Mouse (Mus musculus): Measurements from ENCODE around the gene Foxd1. TPM values are rescaled to one million over a fixed set of nuclear protein-coding genes. Genes with fewer than 3 reads are reported as not detected.

Foxd1 gene
- polyA plus RNA-seq, 1 experiment from 2014 or later: 0.54 TPM

DNA sequence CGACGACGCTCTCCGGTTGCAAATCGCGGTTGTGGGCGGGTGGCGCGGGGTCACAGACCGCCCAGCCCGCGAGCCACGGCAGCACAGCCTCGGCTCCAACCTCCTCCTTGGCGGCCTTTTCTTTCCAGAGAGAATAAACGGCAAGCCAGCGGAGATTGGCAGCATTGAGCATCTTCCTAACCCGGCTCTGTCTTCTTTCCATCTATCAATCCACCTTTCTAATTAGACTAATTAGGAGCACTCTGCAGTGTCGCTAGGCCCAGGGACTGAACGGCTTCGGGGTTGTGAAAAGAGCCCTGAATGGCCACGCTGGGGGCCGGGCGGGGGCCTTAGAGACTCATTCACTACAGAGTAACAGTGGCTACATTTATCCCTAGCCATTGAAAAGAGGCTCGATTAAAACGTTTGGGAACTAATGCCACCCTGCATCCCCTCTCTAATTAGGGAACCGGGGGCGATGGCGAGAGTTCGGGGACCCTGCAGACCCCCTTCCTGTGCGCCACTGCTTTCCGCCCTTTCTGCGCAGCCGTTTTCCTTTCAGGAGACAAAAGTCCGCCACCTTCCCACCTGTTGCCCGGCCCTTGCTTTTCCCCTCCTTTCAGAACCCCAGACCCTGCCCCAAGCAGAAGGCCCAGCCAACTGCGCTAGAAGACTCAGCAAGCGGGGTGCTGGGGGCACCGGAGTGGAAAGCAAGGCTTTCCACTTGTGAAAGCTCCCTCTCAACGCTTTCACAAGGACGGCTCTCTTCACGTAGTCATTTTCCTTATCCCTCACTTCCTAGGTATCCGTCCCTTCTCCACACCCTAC, 12.6 kb downstream of the Foxd1 start:
- ATAC-seq (ENCODE audit: low FRiP score, low TSS enrichment): no peak
- DNase-seq: no peak
- Histone ChIP-seq H3K27ac (replicated peaks; ENCODE audit: low read depth, low read length) (no peak overlapping the region), H3K9ac (replicated peaks; ENCODE audit: low read length) (no peak overlapping the region), H3K9me3 (ENCODE audit: control insufficient read depth, low read length) (no peaks in the 10 kb centered on the region; the same call in 1 of the 2 replicates), H3K4me1 (ENCODE audit: control insufficient read depth, insufficient read depth, low read length) (no peaks in the 10 kb centered on the region), H3K4me2 (ENCODE audit: low read length) (peak overlapping the region; percentile 34), H3K36me3 (ENCODE audit: control insufficient read depth, insufficient read depth, low read length) (no peaks in the 10 kb centered on the region), H3K27me3 (ENCODE audit: control insufficient read depth, insufficient read depth, low read length) (peaks cover 85% of the 10 kb centered on the region), H3K4me3 (replicated peaks; ENCODE audit: low read depth, low read length) (0 out of 2 replicates have a peak overlapping the region, but pooled peaks have one; percentile 15)
- WGBS: under 1% methylated on average over 43 of the region's 43 CpGs

DNA sequence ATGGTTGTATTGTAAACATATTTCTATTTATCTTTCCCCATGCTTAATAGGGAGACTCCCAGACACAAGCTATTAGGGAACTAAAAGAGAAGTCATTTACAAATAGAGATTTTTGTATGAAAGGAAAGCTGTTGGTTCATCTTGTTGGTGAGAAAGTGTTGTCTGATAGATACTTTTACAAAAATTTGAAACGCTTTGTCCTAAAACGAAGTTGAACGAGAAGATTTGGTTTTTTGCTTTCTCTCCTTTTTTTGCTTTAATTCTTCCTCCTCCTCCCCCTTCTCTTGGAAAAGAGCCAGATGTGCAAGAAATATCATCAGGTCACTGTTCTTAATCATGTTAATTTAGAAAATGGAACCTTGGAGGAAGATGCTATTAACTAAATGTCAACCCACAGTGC, 13.6 kb downstream of the Foxd1 start:
- H3K27me3 ChIP-seq (ENCODE audit: control insufficient read depth, insufficient read depth, low read length): peaks cover 83% of the 10 kb centered on the region
- no peaks in the 10 kb centered on the region for H3K4me1 ChIP-seq (ENCODE audit: control insufficient read depth, insufficient read depth, low read length)
- no peak overlapping the region for H3K4me2 ChIP-seq (ENCODE audit: low read length)
- no peak overlapping the region for H3K4me3 ChIP-seq (replicated peaks; ENCODE audit: low read depth, low read length)
- no peaks in the 10 kb centered on the region; the same call in 1 of the 2 replicates for H3K9me3 ChIP-seq (ENCODE audit: control insufficient read depth, low read length)
- WGBS: 7% methylated on average over 3 of the region's 3 CpGs
- H3K9ac ChIP-seq (replicated peaks; ENCODE audit: low read length): no peak overlapping the region
- no peak for DNase-seq
- no peaks in the 10 kb centered on the region for H3K36me3 ChIP-seq (ENCODE audit: control insufficient read depth, insufficient read depth, low read length)
- no peak overlapping the region for H3K27ac ChIP-seq (replicated peaks; ENCODE audit: low read depth, low read length)
- ATAC-seq (ENCODE audit: low FRiP score, low TSS enrichment): no peak

DNA sequence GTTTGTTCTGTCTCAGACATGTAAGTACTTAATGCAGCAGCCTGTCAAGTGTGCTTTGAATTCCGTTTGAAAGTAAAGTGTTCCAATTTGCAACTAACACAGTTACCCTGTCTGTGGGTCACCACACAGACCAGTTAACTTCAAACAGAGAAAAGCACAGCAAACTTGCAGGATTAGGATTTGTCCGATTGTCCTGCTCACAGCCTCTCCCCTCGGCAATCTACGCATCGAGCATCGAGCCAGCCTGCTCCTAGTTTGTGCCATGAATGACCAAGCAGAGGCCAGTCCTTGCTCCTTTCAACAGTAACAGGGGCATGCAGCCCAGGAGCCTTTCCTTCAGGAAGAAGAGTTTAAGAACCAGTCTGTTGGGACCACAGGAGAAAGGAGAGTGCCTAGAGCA, 15.0 kb downstream of the Foxd1 start:
- Histone ChIP-seq H3K36me3 (ENCODE audit: control insufficient read depth, insufficient read depth, low read length) (no peaks in the 10 kb centered on the region), H3K27me3 (ENCODE audit: control insufficient read depth, insufficient read depth, low read length) (peaks cover 73% of the 10 kb centered on the region), H3K4me3 (replicated peaks; ENCODE audit: low read depth, low read length) (no peak overlapping the region), H3K4me1 (ENCODE audit: control insufficient read depth, insufficient read depth, low read length) (no peaks in the 10 kb centered on the region), H3K27ac (replicated peaks; ENCODE audit: low read depth, low read length) (no peak overlapping the region), H3K9ac (replicated peaks; ENCODE audit: low read length) (no peak overlapping the region), H3K4me2 (ENCODE audit: low read length) (no peak overlapping the region), H3K9me3 (ENCODE audit: control insufficient read depth, low read length) (no peaks in the 10 kb centered on the region)
- DNase-seq (no peak), ATAC-seq (ENCODE audit: low FRiP score, low TSS enrichment) (no peak)
- WGBS: 6% methylated on average over 6 of the region's 6 CpGs

DNA sequence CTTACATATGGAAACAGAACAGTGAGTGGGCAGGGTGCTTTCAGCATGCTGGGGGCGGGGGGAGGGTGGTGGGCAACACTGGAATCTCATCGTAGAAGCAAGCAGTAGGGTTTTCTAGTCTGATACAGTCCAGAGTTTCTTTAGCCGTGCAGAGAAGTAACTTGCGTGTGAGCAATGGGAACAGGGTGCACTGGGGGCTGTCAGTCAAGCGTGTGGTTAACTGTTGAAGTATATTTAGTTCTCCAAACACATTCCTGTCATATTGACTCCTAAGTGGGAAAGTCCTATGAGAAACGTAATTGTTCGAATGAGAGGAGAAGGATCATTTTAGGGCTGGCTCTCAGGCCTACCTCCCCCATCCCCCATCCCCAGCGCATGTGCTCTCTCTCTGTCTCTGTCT, 20.5 kb downstream of the Foxd1 start:
- Histone ChIP-seq H3K4me2 (ENCODE audit: low read length) (no peak overlapping the region), H3K9me3 (ENCODE audit: control insufficient read depth, low read length) (no peaks in the 10 kb centered on the region), H3K27ac (replicated peaks; ENCODE audit: low read depth, low read length) (no peak overlapping the region), H3K4me3 (replicated peaks; ENCODE audit: low read depth, low read length) (no peak overlapping the region), H3K27me3 (ENCODE audit: control insufficient read depth, insufficient read depth, low read length) (peaks cover 25% of the 10 kb centered on the region), H3K9ac (replicated peaks; ENCODE audit: low read length) (no peak overlapping the region), H3K4me1 (ENCODE audit: control insufficient read depth, insufficient read depth, low read length) (no peaks in the 10 kb centered on the region), H3K36me3 (ENCODE audit: control insufficient read depth, insufficient read depth, low read length) (no peaks in the 10 kb centered on the region)
- ATAC-seq (ENCODE audit: low FRiP score, low TSS enrichment): no peak
- DNase-seq: no peak
- WGBS: 74% methylated on average over 8 of the region's 8 CpGs

DNA sequence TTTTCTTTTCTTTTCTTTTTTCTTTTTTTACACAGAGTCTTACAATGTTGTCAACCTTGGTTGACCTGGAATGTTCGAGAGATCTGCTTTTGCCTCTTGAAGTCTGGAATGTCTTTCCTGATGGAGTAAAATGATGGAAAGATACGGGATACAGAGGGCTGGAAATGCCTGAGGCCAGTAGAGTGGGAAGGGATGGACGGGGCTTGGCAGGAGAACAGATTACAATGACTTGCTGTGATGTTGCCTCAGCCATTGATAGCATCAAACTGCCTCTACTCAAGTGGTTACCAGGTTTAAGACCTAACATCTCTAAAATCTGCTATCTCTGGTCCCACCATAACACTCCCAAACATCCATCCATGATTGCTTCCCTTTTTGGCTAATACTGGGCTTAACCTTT, 20.9 kb downstream of the Foxd1 start:
- Histone ChIP-seq H3K27ac (replicated peaks; ENCODE audit: low read depth, low read length) (no peak overlapping the region), H3K36me3 (ENCODE audit: control insufficient read depth, insufficient read depth, low read length) (no peaks in the 10 kb centered on the region), H3K4me1 (ENCODE audit: control insufficient read depth, insufficient read depth, low read length) (no peaks in the 10 kb centered on the region), H3K9me3 (ENCODE audit: control insufficient read depth, low read length) (no peaks in the 10 kb centered on the region), H3K4me2 (ENCODE audit: low read length) (no peak overlapping the region), H3K4me3 (replicated peaks; ENCODE audit: low read depth, low read length) (no peak overlapping the region), H3K27me3 (ENCODE audit: control insufficient read depth, insufficient read depth, low read length) (peaks cover 21% of the 10 kb centered on the region), H3K9ac (replicated peaks; ENCODE audit: low read length) (no peak overlapping the region)
- 61% methylated on average over 3 of the region's 3 CpGs for WGBS
- ATAC-seq (ENCODE audit: low FRiP score, low TSS enrichment) (no peak), DNase-seq (no peak)

DNA sequence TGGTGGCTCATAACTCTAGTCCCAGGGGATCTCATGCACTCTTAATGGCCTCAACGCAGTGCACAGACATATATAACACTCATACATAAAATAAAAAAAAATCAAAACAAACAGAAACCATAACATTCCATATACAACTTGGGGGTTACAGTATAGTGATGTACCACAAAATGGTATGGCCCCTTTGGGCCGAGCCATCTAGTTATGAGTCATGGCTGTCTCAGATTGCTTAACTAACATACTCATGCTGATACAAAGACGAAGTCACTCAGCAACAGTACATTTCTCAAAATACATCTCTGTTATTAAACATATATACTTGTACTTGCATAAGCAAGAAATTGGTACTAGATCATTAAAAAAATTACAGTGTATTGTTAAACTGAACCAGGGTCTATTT, 23.7 kb downstream of the Foxd1 start:
- no peak overlapping the region for H3K9ac ChIP-seq (replicated peaks; ENCODE audit: low read length)
- H3K36me3 ChIP-seq (ENCODE audit: control insufficient read depth, insufficient read depth, low read length): no peaks in the 10 kb centered on the region
- H3K27me3 ChIP-seq (ENCODE audit: control insufficient read depth, insufficient read depth, low read length): 0 out of 2 replicates have a peak, but pooled peaks cover under 1% of the 10 kb centered on the region
- H3K9me3 ChIP-seq (ENCODE audit: control insufficient read depth, low read length): no peaks in the 10 kb centered on the region
- H3K4me1 ChIP-seq (ENCODE audit: control insufficient read depth, insufficient read depth, low read length): no peaks in the 10 kb centered on the region
- ATAC-seq (ENCODE audit: low FRiP score, low TSS enrichment): no peak
- DNase-seq: no peak
- no peak overlapping the region for H3K4me3 ChIP-seq (replicated peaks; ENCODE audit: low read depth, low read length)
- H3K27ac ChIP-seq (replicated peaks; ENCODE audit: low read depth, low read length): no peak overlapping the region
- 90% methylated on average over 3 of the region's 3 CpGs for WGBS
- no peak overlapping the region for H3K4me2 ChIP-seq (ENCODE audit: low read length)

DNA sequence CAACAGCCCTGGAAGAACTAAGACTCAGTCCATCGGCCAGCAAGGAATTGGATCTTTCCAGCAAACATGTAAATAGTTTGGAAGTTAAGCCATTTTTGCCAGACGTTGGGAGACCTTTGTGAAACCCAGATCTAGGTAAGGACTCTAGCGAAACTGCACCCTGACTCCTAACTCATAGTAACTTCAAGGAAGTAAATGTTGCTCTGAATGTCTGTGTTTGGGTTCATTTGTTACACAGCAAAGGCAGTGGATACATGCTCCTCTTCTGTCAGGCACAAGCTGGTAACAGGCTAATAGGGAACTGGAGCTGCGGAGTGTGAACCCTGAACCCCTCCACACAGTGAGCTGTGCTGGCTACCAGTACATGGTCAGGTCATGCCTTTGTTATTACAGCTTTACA, 28.7 kb downstream of the Foxd1 start:
- 91% methylated on average over 4 of the region's 4 CpGs for WGBS
- H3K36me3 ChIP-seq (ENCODE audit: control insufficient read depth, insufficient read depth, low read length): no peaks in the 10 kb centered on the region
- 0 out of 2 replicates have a peak, but pooled peaks cover 3% of the 10 kb centered on the region for H3K27me3 ChIP-seq (ENCODE audit: control insufficient read depth, insufficient read depth, low read length)
- H3K4me3 ChIP-seq (replicated peaks; ENCODE audit: low read depth, low read length): no peak overlapping the region
- peaks cover 3% of the 10 kb centered on the region; the same call in 1 of the 2 replicates for H3K9me3 ChIP-seq (ENCODE audit: control insufficient read depth, low read length)
- H3K9ac ChIP-seq (replicated peaks; ENCODE audit: low read length): no peak overlapping the region
- no peak overlapping the region for H3K27ac ChIP-seq (replicated peaks; ENCODE audit: low read depth, low read length)
- ATAC-seq (ENCODE audit: low FRiP score, low TSS enrichment) (no peak), DNase-seq (no peak)
- no peaks in the 10 kb centered on the region for H3K4me1 ChIP-seq (ENCODE audit: control insufficient read depth, insufficient read depth, low read length)
- H3K4me2 ChIP-seq (ENCODE audit: low read length): no peak overlapping the region

DNA sequence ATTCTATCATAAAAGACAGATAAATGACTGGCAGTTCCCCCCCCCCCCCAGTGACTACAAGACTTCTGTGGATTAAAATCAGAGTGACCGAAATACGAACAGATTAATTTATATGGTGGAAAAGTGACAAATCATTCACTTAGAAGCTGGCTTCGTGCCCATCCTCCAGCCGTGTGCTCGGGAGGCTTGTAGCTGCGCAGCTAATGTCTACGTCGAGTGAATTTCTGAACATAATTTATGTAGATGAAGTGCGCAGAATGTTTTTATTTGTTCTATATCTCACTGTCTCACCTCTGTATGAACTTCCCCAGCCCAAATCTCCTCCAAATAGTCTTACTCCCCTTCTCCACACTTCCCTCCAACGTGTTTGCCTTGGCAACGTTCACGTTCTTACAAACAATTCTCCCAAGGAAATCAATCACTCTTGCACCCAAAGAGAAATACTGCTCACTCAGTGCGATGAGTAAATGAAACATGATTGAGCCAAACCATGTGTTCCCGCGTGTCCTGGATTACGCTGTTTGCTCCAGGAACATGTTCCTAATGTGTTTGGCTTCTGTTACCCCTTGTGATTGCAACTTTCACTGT, 30.0 kb downstream of the Foxd1 start:
- DNase-seq (no peak), ATAC-seq (ENCODE audit: low FRiP score, low TSS enrichment) (no peak)
- Histone ChIP-seq H3K36me3 (ENCODE audit: control insufficient read depth, insufficient read depth, low read length) (no peaks in the 10 kb centered on the region), H3K9me3 (ENCODE audit: control insufficient read depth, low read length) (peaks cover 3% of the 10 kb centered on the region; the same call in 1 of the 2 replicates), H3K4me3 (replicated peaks; ENCODE audit: low read depth, low read length) (no peak overlapping the region), H3K4me1 (ENCODE audit: control insufficient read depth, insufficient read depth, low read length) (no peaks in the 10 kb centered on the region), H3K27ac (replicated peaks; ENCODE audit: low read depth, low read length) (no peak overlapping the region), H3K4me2 (ENCODE audit: low read length) (no peak overlapping the region), H3K27me3 (ENCODE audit: control insufficient read depth, insufficient read depth, low read length) (peaks cover 8% of the 10 kb centered on the region), H3K9ac (replicated peaks; ENCODE audit: low read length) (no peak overlapping the region)
- 86% methylated on average over 16 of the region's 16 CpGs for WGBS

DNA sequence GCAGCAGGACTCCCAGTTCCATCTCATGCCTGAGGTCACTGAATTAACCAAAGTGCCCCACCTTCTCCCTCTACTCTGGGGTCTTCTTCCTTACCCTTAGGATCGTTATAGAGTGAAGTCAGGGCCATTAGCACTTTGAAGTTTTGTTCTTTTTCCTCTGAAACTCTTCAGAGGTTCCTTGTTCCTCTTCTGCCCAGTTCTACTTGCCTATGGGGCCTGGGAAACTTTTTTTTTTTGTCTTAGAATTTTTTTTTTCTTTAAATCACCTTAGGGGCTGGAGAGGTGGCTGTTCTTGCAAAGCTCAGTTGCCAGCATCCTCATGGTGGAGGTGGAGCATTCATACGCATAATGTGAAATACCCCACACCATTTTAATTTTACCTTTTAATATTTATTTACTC, 31.8 kb downstream of the Foxd1 start:
- Histone ChIP-seq H3K36me3 (ENCODE audit: control insufficient read depth, insufficient read depth, low read length) (no peaks in the 10 kb centered on the region), H3K9me3 (ENCODE audit: control insufficient read depth, low read length) (peaks cover 3% of the 10 kb centered on the region; the same call in 1 of the 2 replicates), H3K4me3 (replicated peaks; ENCODE audit: low read depth, low read length) (no peak overlapping the region), H3K27me3 (ENCODE audit: control insufficient read depth, insufficient read depth, low read length) (peaks cover 27% of the 10 kb centered on the region), H3K4me1 (ENCODE audit: control insufficient read depth, insufficient read depth, low read length) (peaks cover 2% of the 10 kb centered on the region; the same call in 1 of the 2 replicates), H3K4me2 (ENCODE audit: low read length) (no peak overlapping the region), H3K27ac (replicated peaks; ENCODE audit: low read depth, low read length) (no peak overlapping the region), H3K9ac (replicated peaks; ENCODE audit: low read length) (no peak overlapping the region)
- DNase-seq (no peak), ATAC-seq (ENCODE audit: low FRiP score, low TSS enrichment) (no peak)
- 73% methylated on average over 2 of the region's 2 CpGs for WGBS
